Mouse (Mus musculus) yolk sac, embryonic 10.5 days (tissue): ENCODE data around the gene Alyref2.

ENCODE experiments used
- DNase-seq: peaks from one replicate; pipeline ENCODE4 v3.0.0-alpha.2; 2017; ENCODE audit warnings: low spot score

Alyref2 gene

GRCm38 (mm10) chr1:171501636-171502080, 1.6 kb upstream of the Alyref2 start:
- peak; percentile 31 for DNase-seq

GRCm38 (mm10) chr1:171502388-171503249, 659 bp upstream of the Alyref2 start:
- peak; percentile 78 for DNase-seq

- peak; percentile 71 for DNase-seq
These were observed 464 bp downstream of the Alyref2 start for GRCm38 (mm10) chr1:171503592-171504291.

- DNase-seq, result no peak
These were observed 1.3 kb downstream of the Alyref2 start for GRCm38 (mm10) chr1:171504586-171504985.

- no peak for DNase-seq
These were observed 10.0 kb downstream of the Alyref2 start for GRCm38 (mm10) chr1:171513234-171513633.

- DNase-seq, result no peak
These were observed 10.5 kb downstream of the Alyref2 start for GRCm38 (mm10) chr1:171513760-171514159.

- no peak for DNase-seq
These were observed 11.8 kb downstream of the Alyref2 start for GRCm38 (mm10) chr1:171515039-171515438.

GRCm38 (mm10) chr1:171515557-171515956, 12.3 kb downstream of the Alyref2 start:
- no peak for DNase-seq

GRCm38 (mm10) chr1:171531367-171531766, 28.1 kb downstream of the Alyref2 start:
- DNase-seq, result no peak

- no peak for DNase-seq
These were observed 29.6 kb downstream of the Alyref2 start for GRCm38 (mm10) chr1:171532830-171533229.

- no peak for DNase-seq
These were observed 31.3 kb downstream of the Alyref2 start for GRCm38 (mm10) chr1:171534557-171534956.

GRCm38 (mm10) chr1:171535194-171535593, 31.9 kb downstream of the Alyref2 start, which contains the start of gene Itln1:
Gene Itln1, minus strand, starts transcription at chr1:171535294.
- DNase-seq, result no peak

GRCm38 (mm10) chr1:171540694-171541093, 37.4 kb downstream of the Alyref2 start:
- DNase-seq, result no peak

GRCm38 (mm10) chr1:171551326-171551725, 48.0 kb downstream of the Alyref2 start:
- DNase-seq, result no peak

- DNase-seq, result no peak
These were observed 49.0 kb downstream of the Alyref2 start for GRCm38 (mm10) chr1:171552230-171552629.

GRCm38 (mm10) chr1:171553359-171554341, 50.4 kb downstream of the Alyref2 start:
- no peak for DNase-seq
